ENCODE assay signal across 8 mouse cellular contexts in genomic region chr11:100396886-100397599, GRCm38 (mm10). TPM values are rescaled to one million over a fixed set of nuclear protein-coding genes. Genes with fewer than 3 reads are reported as not detected.
DNase-seq lines count a peak whose midpoint lies in the region; ATAC-seq lines count a peak whose summit lies in the region.

No protein-coding gene starts in this region.

- H3K36me3 ChIP-seq in heart, embryonic 14.5 days (ENCODE audit: control insufficient read depth, insufficient read depth, low read length), result peaks cover 18% of the 10 kb centered on the region; the same call in 1 of the 2 replicates
- no peaks in the 10 kb centered on the region for H3K36me3 ChIP-seq in macrophage (ENCODE audit: inconsistent target)

- peak overlapping the region; percentile 73 to 88 for H3K4me3 ChIP-seq in heart, embryonic 14.5 days (ENCODE audit: control insufficient read depth in 1 of 2, insufficient read depth in 1 of 2, low read depth in 1 of 2, low read length in 2 of 2)
- peak overlapping the region; percentile 22 for H3K4me3 ChIP-seq in macrophage (ENCODE audit: inconsistent target)

- DNase-seq in layer of hippocampus, postnatal 36 days, result peak; percentile 21 to 36
- no peak for DNase-seq in layer of hippocampus, postnatal 25 days (ENCODE audit: extremely low spot score in 1 of 2, low spot score in 1 of 2)
- peak; percentile 69 to 72 for DNase-seq in cerebellum, postnatal 14 days
- peak; percentile 71 for DNase-seq in kidney, postnatal 10 days
- peak; percentile 68 to 72 for DNase-seq in thymus, postnatal 10 days (ENCODE audit: low spot score in 2 of 2)

- peak overlapping the region; percentile 85 for H3K4me2 ChIP-seq in heart, embryonic 14.5 days (ENCODE audit: low read length)

- peak overlapping the region; percentile 73 to 91 for H3K27ac ChIP-seq in heart, embryonic 14.5 days (replicated peaks in 1 of 2; ENCODE audit: control insufficient read depth in 1 of 2, insufficient read depth in 1 of 2, low read depth in 2 of 2, low read length in 2 of 2)
- H3K27ac ChIP-seq in macrophage, result no peak overlapping the region

- no peaks in the 10 kb centered on the region for H3K9me3 ChIP-seq in heart, embryonic 14.5 days (ENCODE audit: control insufficient read depth, low read length)

- peaks cover 60 to 75% of the 10 kb centered on the region in 2 experiments for H3K4me1 ChIP-seq in heart, embryonic 14.5 days (ENCODE audit: control insufficient read depth in 2 of 2, insufficient read depth in 2 of 2, low read length in 2 of 2)

- WGBS in heart, embryonic 14.5 days, result under 1% methylated on average over 36 of the region's 42 CpGs
- WGBS in macrophage (ENCODE audit: missing documents), result 5% methylated on average over 42 of the region's 42 CpGs

- H3K9ac ChIP-seq in heart, embryonic 14.5 days (ENCODE audit: low read length), result peak overlapping the region; percentile 93

- no peaks in the 10 kb centered on the region for H3K27me3 ChIP-seq in heart, embryonic 14.5 days (ENCODE audit: control insufficient read depth, insufficient read depth, low read length)

- no peaks in the 10 kb centered on the region for H3K79me2 ChIP-seq in macrophage (ENCODE audit: inconsistent target)

- 0 out of 2 replicates have a peak, but pooled peaks have one; percentile 25 for ATAC-seq in heart, embryonic 14.5 days (ENCODE audit: insufficient number of reproducible peaks, insufficient read depth, low FRiP score, low read depth)
- no peak for ATAC-seq in activated CD4-positive, CD25-positive, alpha-beta regulatory T cell, adult 4 months

RNA-seq across cellular contexts. Expression of gene Jup, which starts 0.5 kb away (rescaled TPM):
- total RNA-seq in layer of hippocampus, postnatal 36 days (2021), result 10 to 100 TPM; 36.5 to 39.8 TPM
- 10 to 100 TPM; 33.2 to 36.2 TPM for total RNA-seq in layer of hippocampus, postnatal 25 days (2021)
- polyA plus RNA-seq in heart, embryonic 14.5 days (2014; fragmentation: Nextera tagmentation; extraction: Ambion mirVana), result 117 and 118 TPM in 2 replicates
- 10 to 100 TPM in 2 of 26 experiments, 1 to 10 TPM in 20, under 1 TPM in 2, not detected in 2; 0.58 to 16.6 (median 3.4) TPM for total RNA-seq in macrophage (2018; cell fraction: chromatin; rRNA removed)
- 1 to 10 TPM; 1.0 to 6.4 (median 2.4) TPM for total RNA-seq in macrophage (2018; cell fraction: cytosol; rRNA removed)
- total RNA-seq in macrophage (2018; cell fraction: nucleus; rRNA removed), result 10 to 100 TPM in 1 of 26 experiments, 1 to 10 TPM in 23, under 1 TPM in 2; 0.72 to 10.3 (median 3.5) TPM
- polyA plus RNA-seq in macrophage (2018), result 2.6 to 3.1 TPM (median 2.9 TPM) in 3 replicates
- 1 to 10 TPM in 1 of 2 experiments, under 1 TPM in 1; 0.19 to 1.5 TPM for polyA plus RNA-seq in activated CD4-positive, CD25-positive, alpha-beta regulatory T cell, adult 4 months (2017; shearing (Covaris generic))

RNA-seq across cellular contexts. Expression of gene P3h4, which starts 17.6 kb away (rescaled TPM):
- 1 to 10 TPM; 8.7 to 9.4 TPM for total RNA-seq in layer of hippocampus, postnatal 36 days (2021)
- total RNA-seq in layer of hippocampus, postnatal 25 days (2021), result 1 to 10 TPM; 9.2 to 9.8 TPM
- polyA plus RNA-seq in heart, embryonic 14.5 days (2014; fragmentation: Nextera tagmentation; extraction: Ambion mirVana), result 54.7 and 58.1 TPM in 2 replicates
- 1 to 10 TPM in 1 of 26 experiments, not detected in 25; 7.0 TPM for total RNA-seq in macrophage (2018; cell fraction: chromatin; rRNA removed)
- under 1 TPM in 1 of 26 experiments, not detected in 25; 0.05 TPM for total RNA-seq in macrophage (2018; cell fraction: cytosol; rRNA removed)
- total RNA-seq in macrophage (2018; cell fraction: nucleus; rRNA removed), result 1 to 10 TPM in 1 of 26 experiments, not detected in 25; 1.4 TPM
- 0.10 TPM in 1 of 3 replicates, not detected in the others for polyA plus RNA-seq in macrophage (2018)
- not detected for polyA plus RNA-seq in activated CD4-positive, CD25-positive, alpha-beta regulatory T cell, adult 4 months (2017; shearing (Covaris generic))

RNA-seq across cellular contexts. Expression of gene Fkbp10, which starts 18.5 kb away (rescaled TPM):
- 1 to 10 TPM; 4.4 to 5.0 TPM for total RNA-seq in layer of hippocampus, postnatal 36 days (2021)
- total RNA-seq in layer of hippocampus, postnatal 25 days (2021), result 1 to 10 TPM; 6.8 to 7.4 TPM
- polyA plus RNA-seq in heart, embryonic 14.5 days (2014; fragmentation: Nextera tagmentation; extraction: Ambion mirVana), result 94.5 and 95.3 TPM in 2 replicates
- 10 to 100 TPM in 1 of 26 experiments, under 1 TPM in 1, not detected in 24; 0.29 to 29.4 TPM for total RNA-seq in macrophage (2018; cell fraction: chromatin; rRNA removed)
- under 1 TPM in 2 of 26 experiments, not detected in 24; 0.05 to 0.06 TPM for total RNA-seq in macrophage (2018; cell fraction: cytosol; rRNA removed)
- total RNA-seq in macrophage (2018; cell fraction: nucleus; rRNA removed), result 1 to 10 TPM in 1 of 26 experiments, not detected in 25; 2.6 TPM
- not detected in 3 replicates for polyA plus RNA-seq in macrophage (2018)
- not detected for polyA plus RNA-seq in activated CD4-positive, CD25-positive, alpha-beta regulatory T cell, adult 4 months (2017; shearing (Covaris generic))

RNA-seq across cellular contexts. Expression of gene Hap1, which starts 41.1 kb away (rescaled TPM):
- total RNA-seq in layer of hippocampus, postnatal 36 days (2021), result 100 to 1,000 TPM; 148 to 154 TPM
- 100 to 1,000 TPM; 125 to 143 TPM for total RNA-seq in layer of hippocampus, postnatal 25 days (2021)
- polyA plus RNA-seq in heart, embryonic 14.5 days (2014; fragmentation: Nextera tagmentation; extraction: Ambion mirVana), result 3.4 and 4.3 TPM in 2 replicates
- total RNA-seq in macrophage (2018; cell fraction: chromatin; rRNA removed), result 1 to 10 TPM in 5 of 26 experiments, under 1 TPM in 10, not detected in 11; 0.26 to 5.2 (median 0.92) TPM
- under 1 TPM in 24 of 26 experiments, not detected in 2; 0.06 to 0.96 (median 0.19) TPM for total RNA-seq in macrophage (2018; cell fraction: cytosol; rRNA removed)
- 1 to 10 TPM in 5 of 26 experiments, under 1 TPM in 13, not detected in 8; 0.41 to 3.6 (median 0.76) TPM for total RNA-seq in macrophage (2018; cell fraction: nucleus; rRNA removed)
- 0.36 to 0.81 TPM in 2 of 3 replicates, not detected in the other for polyA plus RNA-seq in macrophage (2018)
- polyA plus RNA-seq in activated CD4-positive, CD25-positive, alpha-beta regulatory T cell, adult 4 months (2017; shearing (Covaris generic)), result under 1 TPM in 1 of 2 experiments, not detected in 1; 0.87 TPM

RNA-seq across cellular contexts. Expression of gene Nt5c3b, which starts 44.6 kb away (rescaled TPM):
- total RNA-seq in layer of hippocampus, postnatal 36 days (2021), result 10 to 100 TPM; 56.9 to 62.8 TPM
- 10 to 100 TPM; 50.2 to 52.4 TPM for total RNA-seq in layer of hippocampus, postnatal 25 days (2021)
- 95.8 and 102 TPM in 2 replicates for polyA plus RNA-seq in heart, embryonic 14.5 days (2014; fragmentation: Nextera tagmentation; extraction: Ambion mirVana)
- total RNA-seq in macrophage (2018; cell fraction: chromatin; rRNA removed), result 10 to 100 TPM in 9 of 26 experiments, 1 to 10 TPM in 17; 2.1 to 21.4 (median 8.8) TPM
- 10 to 100 TPM in 1 of 26 experiments, 1 to 10 TPM in 25; 4.4 to 10.1 (median 6.6) TPM for total RNA-seq in macrophage (2018; cell fraction: cytosol; rRNA removed)
- total RNA-seq in macrophage (2018; cell fraction: nucleus; rRNA removed), result 10 to 100 TPM in 3 of 26 experiments, 1 to 10 TPM in 20, under 1 TPM in 3; 0.53 to 17.3 (median 5.1) TPM
- polyA plus RNA-seq in macrophage (2018), result 10.7 to 17.3 TPM (median 13.4 TPM) in 3 replicates
- polyA plus RNA-seq in activated CD4-positive, CD25-positive, alpha-beta regulatory T cell, adult 4 months (2017; shearing (Covaris generic)), result 100 to 1,000 TPM; 118 to 125 TPM

Comparison
In these comparisons a context has a peak if more than half of its experiments do, and no peak if none do; other contexts are left out.
1. DNase-seq: peak in layer of hippocampus, postnatal 36 days (2 of 2), cerebellum, postnatal 14 days (2 of 2), kidney, postnatal 10 days (single experiment) and thymus, postnatal 10 days (2 of 2); none in layer of hippocampus, postnatal 25 days (0 of 2).
2. RNA of gene Jup, which starts 0.5 kb away (polyA plus RNA-seq): 117 to 118 TPM in heart, embryonic 14.5 days; 2.6 to 3.1 TPM in macrophage and 0.19 to 1.5 TPM in activated CD4-positive, CD25-positive, alpha-beta regulatory T cell, adult 4 months; every median in the first group is over 10 times any median in the second.
3. RNA of gene P3h4, which starts 17.6 kb away (polyA plus RNA-seq): 54.7 to 58.1 TPM in heart, embryonic 14.5 days; not detected in activated CD4-positive, CD25-positive, alpha-beta regulatory T cell, adult 4 months and 0.10 TPM in macrophage; every median in the first group is over 10 times any median in the second.
4. RNA of gene Fkbp10, which starts 18.5 kb away (polyA plus RNA-seq): 94.5 to 95.3 TPM in heart, embryonic 14.5 days; not detected in macrophage and not detected in activated CD4-positive, CD25-positive, alpha-beta regulatory T cell, adult 4 months; every median in the first group is over 10 times any median in the second.